Mouse (Mus musculus) kidney, postnatal 4 days (tissue): ENCODE measurements at regions not wholly inside any gene's neighbourhood (a gene's known extent, or its start where the extent isn't known, plus 50 kb on each side); places are given as distances from the start of the nearest gene placed in this dataset.

Experiments used
- DNase-seq, 2 experiments: peaks; one replicate each; pipeline ENCODE4 v3.0.0; 2021; ENCODE audit warnings: mixed read lengths in 2 of 2

DNA sequence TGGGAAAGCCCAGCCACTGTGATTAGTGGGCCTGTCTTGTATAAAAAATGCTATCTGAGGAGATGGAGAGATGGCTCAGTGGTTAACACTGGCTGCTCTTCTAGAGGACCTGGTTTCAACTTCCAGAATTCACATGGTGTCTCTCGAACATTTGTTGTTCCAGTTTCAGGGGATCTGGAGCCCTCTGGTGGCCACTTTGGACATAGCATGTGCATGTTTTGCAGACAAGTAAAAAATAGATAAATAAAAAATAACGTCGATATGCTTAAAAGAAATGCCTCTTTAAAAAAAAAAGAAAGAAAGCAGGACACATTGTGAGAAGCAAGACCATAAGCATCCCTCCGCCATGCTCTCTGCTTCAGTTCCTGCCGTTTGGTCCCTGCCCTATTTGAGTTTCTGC lies 978.1 kb downstream of the Gm10330 start:
- DNase-seq = peak; percentile 3 to 4
